Mouse (Mus musculus) embryonic fibroblast, embryonic 13.5 days (primary cell): ENCODE measurements around the gene Drd1.

ENCODE experiments used
- CTCF ChIP-seq: IDR thresholded peaks from 2 replicates; pipeline ENCODE4 v1.5.1; 2011; ENCODE audit warnings: mild to moderate bottlenecking, control low read depth, low read length, moderate library complexity, borderline replicate concordance; ENCODE audit not compliant: insufficient read depth
- POLR2A ChIP-seq: IDR thresholded peaks from 2 replicates; pipeline ENCODE4 v1.6.1; 2011; ENCODE audit warnings: low read depth, mild to moderate bottlenecking, control low read depth, low read length, moderate library complexity

GRCm38 (mm10) chr13:54094349-54094748 lies 38.8 kb upstream of the Drd1 start:
- no peak for TF ChIP-seq CTCF
- no peak for TF ChIP-seq POLR2A
